Mouse (Mus musculus) thymus, postnatal 36 days (tissue): ENCODE measurements around the gene Ak9.
A peak's percentile ranks its signal among the peaks of the same experiment; 100 is the strongest.

Experiments
- DNase-seq, 2 experiments: peaks; one replicate each; pipeline ENCODE4 v3.0.0; 2022; ENCODE audit warnings: mixed read lengths in 2 of 2

Ak9 gene

DNA sequence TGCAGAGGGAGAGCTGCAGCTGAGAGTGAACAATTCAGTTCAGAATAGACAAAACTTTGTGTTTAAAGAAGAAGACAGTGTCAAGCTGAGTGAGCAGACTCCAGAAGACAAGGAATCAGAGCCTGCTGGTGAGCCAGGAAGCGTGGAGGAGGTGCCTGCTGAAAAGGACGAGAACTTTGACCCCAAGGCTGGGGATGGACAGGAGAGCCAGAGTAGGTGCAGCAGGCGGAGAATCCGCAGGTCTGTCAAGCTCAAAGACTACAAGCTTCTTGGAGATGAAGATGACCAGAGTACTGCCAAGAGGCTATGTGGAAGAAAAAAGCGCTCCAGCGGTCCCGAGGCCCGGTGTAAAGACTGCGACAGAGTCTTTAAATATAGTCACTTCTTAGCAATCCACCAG lies 147.9 kb downstream of the Ak9 start:
- DNase-seq: no peak

DNA sequence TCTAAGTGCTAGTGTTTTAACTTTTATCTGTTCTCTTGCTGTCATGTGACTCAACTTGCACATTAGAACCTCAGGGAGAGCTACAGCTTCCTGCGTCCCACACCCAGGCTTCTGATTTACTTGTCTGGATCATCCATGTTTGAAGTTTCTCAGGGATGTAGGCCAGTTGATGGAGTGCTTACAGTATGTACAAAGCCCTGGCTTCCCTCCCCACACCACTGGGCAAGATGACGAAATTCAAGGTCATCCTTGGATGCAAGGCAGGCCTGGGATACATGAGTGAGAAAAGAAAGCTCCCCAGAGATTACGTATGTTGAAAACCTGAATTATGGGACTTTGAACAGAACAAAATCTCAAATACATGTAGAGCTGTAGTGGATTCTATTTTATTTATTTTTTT lies 149.0 kb downstream of the Ak9 start:
- no peak for DNase-seq

GRCm38 (mm10) chr10:41459990-41460389 lies 156.2 kb downstream of the Ak9 start:
- no peak for DNase-seq

GRCm38 (mm10) chr10:41460501-41460900 lies 156.7 kb downstream of the Ak9 start:
- no peak for DNase-seq

DNA sequence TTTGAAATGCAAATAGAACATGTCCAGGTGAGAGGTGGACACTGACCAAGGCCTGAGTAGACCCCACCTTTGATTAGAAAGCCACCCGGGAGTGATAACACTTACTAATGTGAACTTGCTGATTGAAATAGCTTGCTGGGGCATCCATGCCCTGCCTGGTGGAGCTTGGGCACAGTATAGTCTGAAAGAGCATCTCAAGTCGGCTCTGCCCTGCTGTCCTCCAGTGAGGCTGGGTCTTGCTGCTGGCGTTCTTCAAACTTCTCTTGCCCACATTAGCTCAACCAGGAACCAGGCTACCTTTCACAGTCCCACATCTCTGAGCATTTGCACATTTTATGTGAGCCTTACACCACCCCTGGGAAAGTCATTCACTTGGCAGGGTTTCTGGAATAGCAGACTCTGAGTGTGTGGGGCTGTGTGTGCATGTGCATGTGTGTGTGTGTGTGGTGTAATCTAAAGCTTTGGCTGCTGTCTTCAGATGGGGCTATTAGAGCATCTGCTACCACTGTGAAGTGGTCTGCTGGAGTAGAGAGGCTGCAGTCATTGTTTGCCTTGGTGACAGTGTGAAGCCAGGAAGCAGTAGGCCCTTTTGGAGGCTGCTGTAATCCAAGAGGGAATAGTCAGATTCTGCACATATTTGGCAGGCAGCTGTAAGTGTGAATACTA lies 157.4 kb downstream of the Ak9 start:
- DNase-seq: no peak

GRCm38 (mm10) chr10:41464401-41464955 lies 160.7 kb downstream of the Ak9 start:
- DNase-seq: no peak

DNA sequence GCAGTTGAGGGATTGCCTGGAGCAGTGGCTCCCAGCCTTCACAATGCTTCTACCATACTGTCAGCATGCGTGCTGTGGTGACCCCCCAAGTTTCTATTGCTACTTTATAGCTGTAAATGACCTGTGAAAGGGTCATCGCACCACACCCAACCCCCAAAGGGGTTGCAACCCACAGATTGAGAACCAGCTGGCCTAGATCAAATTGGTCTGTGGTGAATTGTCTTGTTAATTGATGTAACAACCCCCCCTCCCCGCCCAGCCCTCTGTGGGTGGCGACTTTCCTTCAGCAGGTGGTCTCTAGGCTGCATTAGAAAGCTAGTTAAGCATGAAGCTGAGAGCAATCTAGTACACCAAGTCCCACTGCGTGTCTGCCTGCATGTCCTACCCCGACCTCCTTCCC lies 163.5 kb downstream of the Ak9 start:
- no peak for DNase-seq

DNA sequence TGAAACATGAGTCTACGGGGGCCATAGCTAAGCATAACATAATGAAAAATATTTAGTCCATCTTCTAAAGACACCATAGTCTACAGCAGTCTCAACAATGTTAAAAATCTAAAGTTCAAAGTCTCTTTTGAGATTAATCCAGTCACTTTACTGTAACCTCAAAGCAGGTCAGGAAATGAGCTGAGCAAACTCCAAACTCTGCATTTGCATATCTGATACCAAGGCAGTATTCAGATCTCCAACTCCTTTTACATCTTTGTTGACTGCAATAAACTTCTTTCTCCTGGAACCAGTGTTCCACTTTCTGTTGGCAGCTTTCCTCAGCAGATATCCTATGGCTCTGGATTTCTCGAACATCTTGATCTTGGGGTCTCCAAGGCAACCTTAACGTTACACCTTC lies 166.9 kb downstream of the Ak9 start:
- no peak for DNase-seq

- no peak for DNase-seq
Measured at GRCm38 (mm10) chr10:41472534-41472933, 168.8 kb downstream of the Ak9 start.

- DNase-seq: no peak
Measured at GRCm38 (mm10) chr10:41472962-41473481, 169.2 kb downstream of the Ak9 start.

DNA sequence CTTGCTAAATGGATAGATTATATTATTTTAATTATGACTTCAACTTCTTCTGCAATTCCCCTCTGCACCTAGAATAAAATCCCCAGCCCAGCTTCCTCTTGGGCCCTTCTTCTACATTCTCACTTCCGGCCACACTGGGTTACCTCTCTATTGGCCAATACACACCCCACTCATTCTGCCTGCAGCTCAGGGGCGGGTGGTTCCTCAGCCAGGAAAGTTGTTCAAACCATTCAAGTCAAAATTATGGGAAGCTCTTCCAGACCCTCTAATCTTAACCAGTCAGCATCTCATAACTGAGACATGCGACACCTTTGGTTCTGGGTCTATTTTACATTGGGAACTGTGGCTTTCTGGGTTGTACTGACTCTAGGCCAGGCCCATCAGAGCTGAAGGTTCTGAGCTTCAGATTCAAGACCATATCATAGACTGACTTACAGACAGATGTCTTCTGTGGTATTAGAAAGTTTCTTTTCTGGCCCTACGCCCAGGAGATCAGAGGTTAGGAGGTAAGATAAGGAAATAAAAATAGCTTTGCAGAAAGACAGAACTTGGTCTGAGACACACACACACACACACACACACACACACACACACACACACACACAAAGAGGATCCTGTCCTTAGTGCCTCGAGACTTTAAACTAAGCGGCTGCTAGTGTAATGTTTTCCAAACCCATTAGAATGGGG lies 170.1 kb downstream of the Ak9 start:
- no peak for DNase-seq

DNA sequence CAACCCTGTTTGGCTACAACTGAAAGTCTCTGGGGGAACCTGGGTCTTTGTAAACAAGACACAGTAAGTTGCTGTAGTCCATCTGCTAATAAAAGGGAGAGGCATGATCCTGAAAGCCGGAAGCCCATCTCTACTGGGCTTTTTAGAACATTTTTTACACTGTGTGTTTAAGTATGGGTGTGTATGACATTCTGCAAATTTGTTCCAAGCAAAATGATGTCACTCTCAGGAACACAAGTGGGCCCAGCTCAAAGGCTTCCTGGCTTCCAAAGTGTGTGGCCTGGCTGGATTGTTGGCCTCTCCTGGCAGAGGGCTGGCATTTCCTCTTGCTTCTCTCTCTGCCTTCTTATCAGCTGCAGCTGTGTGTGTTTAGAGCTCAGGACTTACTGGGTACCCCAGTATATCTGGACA lies 171.2 kb downstream of the Ak9 start:
- no peak for DNase-seq

DNA sequence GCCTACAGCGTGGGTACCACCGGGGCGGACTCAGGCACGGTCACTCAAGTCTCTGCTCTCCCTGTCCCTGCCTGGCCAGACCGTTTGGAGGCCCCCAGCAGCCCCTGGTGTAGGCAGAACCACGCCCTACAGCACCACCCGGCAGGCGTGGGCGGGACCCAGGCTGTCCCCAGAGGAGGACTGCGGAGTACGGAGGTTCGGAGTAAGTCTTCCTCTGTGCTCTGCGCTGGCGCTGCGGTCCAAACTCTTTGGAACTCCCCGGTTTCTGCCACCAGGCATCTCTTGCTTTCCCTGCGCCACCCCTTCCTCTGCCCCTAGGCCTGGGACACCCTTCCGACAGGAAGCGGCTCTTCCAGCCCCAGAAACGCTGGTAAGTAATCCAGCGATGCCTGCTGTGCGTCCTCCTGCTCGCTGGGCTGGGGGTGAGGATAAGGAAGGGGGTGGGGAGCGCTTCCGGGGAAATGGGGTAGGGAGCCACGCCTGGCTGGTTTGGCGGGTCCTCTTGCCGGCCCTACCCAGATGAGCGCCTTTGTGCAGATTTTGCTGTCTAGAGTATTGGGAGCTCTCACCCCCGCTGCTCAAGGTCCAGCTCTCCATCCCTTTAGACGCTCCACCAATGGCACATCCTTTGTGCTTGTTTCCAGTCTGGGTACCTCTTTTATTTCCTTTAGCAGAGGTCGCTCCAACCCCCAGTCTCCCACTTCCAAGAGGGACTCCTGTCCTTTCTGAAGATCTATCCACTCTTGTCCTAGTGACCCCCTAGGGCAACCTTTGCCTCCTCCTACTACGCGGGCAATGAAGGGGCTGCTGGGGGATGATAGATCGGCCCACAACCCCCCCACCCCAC lies 172.6 kb downstream of the Ak9 start, which contains the start of gene Mical1:
Mical1 (plus strand) TSS at position 144 of the 847 bp plus-strand sequence.
- DNase-seq: peak; percentile 74 to 81

DNA sequence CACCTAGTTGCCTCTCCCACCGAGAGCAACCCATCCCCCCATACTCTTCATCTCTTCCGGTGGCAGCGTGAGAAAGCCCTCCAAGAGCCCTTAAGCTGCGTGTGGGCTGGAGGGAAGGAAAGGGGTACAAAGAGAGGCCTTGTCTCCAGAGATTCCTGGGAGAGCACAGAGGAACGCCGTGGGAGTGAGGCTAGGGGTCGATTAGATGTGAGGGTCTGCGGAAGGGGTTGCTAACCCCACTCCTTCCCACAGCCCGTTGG lies 173.2 kb downstream of the Ak9 start:
- DNase-seq: peak; percentile 64 to 68

DNA sequence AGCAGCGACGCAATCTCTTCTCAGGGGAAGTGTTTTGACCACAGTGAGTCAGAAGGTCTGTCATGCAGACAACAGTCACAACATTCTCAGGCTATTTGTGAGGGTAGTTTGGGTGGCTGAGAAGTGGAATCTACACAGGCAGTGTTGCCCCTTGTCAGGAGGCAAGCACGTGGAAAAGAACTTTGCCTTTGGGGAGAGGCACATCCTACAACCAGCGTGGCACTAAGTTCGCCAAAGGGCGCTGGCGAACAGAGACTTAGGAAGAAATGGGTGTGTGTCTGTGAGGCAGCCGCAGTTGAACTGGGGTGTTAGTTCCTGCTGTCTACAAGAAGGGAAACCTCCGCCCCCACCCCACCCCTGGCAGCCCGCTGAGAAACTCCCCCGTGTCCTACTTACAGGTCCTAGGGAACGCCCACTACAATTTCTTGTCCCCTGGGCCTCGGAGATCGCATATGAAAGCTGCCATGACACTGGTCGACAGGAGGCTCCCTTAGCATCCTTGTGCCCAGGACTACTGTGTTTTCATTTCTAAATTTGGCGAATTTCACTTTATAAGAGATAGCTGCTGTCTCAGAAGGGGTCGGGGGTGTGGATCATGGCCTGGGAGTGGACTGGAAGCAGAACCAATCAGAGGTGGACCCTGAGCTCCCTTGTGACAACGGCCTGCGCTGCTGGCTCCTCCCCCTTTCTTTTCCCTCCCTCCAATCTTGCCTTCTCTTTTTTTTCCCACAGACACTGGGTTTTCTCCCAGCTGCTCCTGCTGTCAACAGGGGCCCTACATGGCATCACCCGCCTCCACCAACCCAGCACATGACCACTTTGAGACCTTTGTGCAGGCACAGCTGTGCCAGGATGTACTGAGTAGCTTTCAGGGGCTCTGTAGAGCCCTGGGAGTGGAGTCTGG lies 173.8 kb downstream of the Ak9 start:
- DNase-seq: peak; percentile 70 to 80

GRCm38 (mm10) chr10:41479961-41480360 lies 176.2 kb downstream of the Ak9 start:
- no peak for DNase-seq

GRCm38 (mm10) chr10:41480938-41481880 lies 177.4 kb downstream of the Ak9 start:
- no peak for DNase-seq

- DNase-seq: no peak
Measured at GRCm38 (mm10) chr10:41482446-41482845, 178.7 kb downstream of the Ak9 start.
